Mouse (Mus musculus) ES-Bruce4 (cell line): ENCODE results near the gene Psip1. TPM values are rescaled to one million over a fixed set of nuclear protein-coding genes. Genes with fewer than 3 reads are reported as not detected.

Source experiments
- H3K27ac ChIP-seq: 2 replicates; pipeline ENCODE4 v1.5.1; 2012; ENCODE audit warnings: low read length, inconsistent platforms; ENCODE audit not compliant: insufficient read depth
- H3K27me3 ChIP-seq: 2 replicates; pipeline ENCODE4 v1.6.1; 2012; ENCODE audit warnings: mild to moderate bottlenecking, low read length, inconsistent platforms; ENCODE audit not compliant: control insufficient read depth, poor library complexity, insufficient read depth, severe bottlenecking
- H3K36me3 ChIP-seq: 2 replicates; pipeline ENCODE4 v1.6.1; 2012; ENCODE audit warnings: inconsistent platforms, mild to moderate bottlenecking, low read length, moderate library complexity; ENCODE audit not compliant: control insufficient read depth, poor library complexity, insufficient read depth, severe bottlenecking
- H3K4me1 ChIP-seq: one replicate; pipeline ENCODE4 v1.8.1; 2011; ENCODE audit warnings: low read length; ENCODE audit not compliant: control insufficient read depth, insufficient read depth
- H3K4me3 ChIP-seq: 2 replicates; pipeline ENCODE4 v1.5.1; 2011; ENCODE audit warnings: low read depth, mild to moderate bottlenecking, low read length
- H3K9ac ChIP-seq: 2 replicates; pipeline ENCODE4 v1.6.1; 2012; ENCODE audit warnings: low read depth, mild to moderate bottlenecking, inconsistent platforms; ENCODE audit not compliant: poor library complexity, severe bottlenecking
- H3K9me3 ChIP-seq: replicated peaks from 2 replicates; pipeline ENCODE4 v1.6.1; 2012; ENCODE audit warnings: mild to moderate bottlenecking, low read length, inconsistent platforms; ENCODE audit not compliant: control insufficient read depth, poor library complexity, insufficient read depth, severe bottlenecking
- CTCF ChIP-seq: IDR thresholded peaks from one replicate; pipeline ENCODE4 v1.8.1; 2011; ENCODE audit warnings: low read depth, low read length
- EP300 ChIP-seq: IDR thresholded peaks from 2 replicates; pipeline ENCODE4 v1.6.1; 2011; ENCODE audit warnings: low read depth, low read length; ENCODE audit not compliant: insufficient read depth
- POLR2A ChIP-seq: IDR thresholded peaks from one replicate; pipeline ENCODE4 v1.8.1; 2011; ENCODE audit warnings: low read length; ENCODE audit not compliant: insufficient read depth
- polyA plus RNA-seq: library from polyadenylated mRNA; stranded (reverse); fragments of >200 nt; gene quantifications from 2 replicates; pipeline ENCODE4 v1.2.4, GENCODE M21; 2011; ENCODE audit warnings: low read depth; ENCODE audit not compliant: missing spikeins, insufficient read depth, insufficient read length

Gene Psip1
- polyA plus RNA-seq, 1 experiment: 464 TPM

- Histone ChIP-seq H3K9ac (no peak overlapping the region), H3K27ac (no peak overlapping the region), H3K27me3 (no peaks in the 10 kb centered on the region), H3K4me1 (no peaks in the 10 kb centered on the region), H3K9me3 (no peaks in the 10 kb centered on the region; the same call in 1 of the 2 replicates), H3K4me3 (no peak overlapping the region), H3K36me3 (peaks cover 64% of the 10 kb centered on the region)
- TF ChIP-seq CTCF (no peak), POLR2A (no peak), EP300 (no peak)
These were observed 53.4 kb downstream of the Psip1 start for GRCm38 (mm10) chr4:83432901-83433300.

GRCm38 (mm10) chr4:83431950-83432349 is 54.3 kb downstream of the Psip1 start:
- Histone ChIP-seq H3K27ac (peak overlapping the region; percentile 49; the same call in 1 of the 2 replicates), H3K4me3 (no peak overlapping the region), H3K36me3 (peaks cover 58% of the 10 kb centered on the region), H3K4me1 (no peaks in the 10 kb centered on the region), H3K9me3 (no peaks in the 10 kb centered on the region; the same call in 1 of the 2 replicates), H3K9ac (no peak overlapping the region), H3K27me3 (no peaks in the 10 kb centered on the region)
- TF ChIP-seq CTCF (no peak), EP300 (no peak), POLR2A (no peak)

GRCm38 (mm10) chr4:83428845-83429244 is 57.4 kb downstream of the Psip1 start:
- Histone ChIP-seq H3K9ac (no peak overlapping the region), H3K4me3 (no peak overlapping the region), H3K4me1 (peaks cover 2% of the 10 kb centered on the region), H3K9me3 (no peaks in the 10 kb centered on the region; the same call in 1 of the 2 replicates), H3K27ac (peak overlapping the region; percentile 55), H3K27me3 (no peaks in the 10 kb centered on the region), H3K36me3 (peaks cover 44% of the 10 kb centered on the region)
- TF ChIP-seq POLR2A (no peak), CTCF (peak; percentile 33)

GRCm38 (mm10) chr4:83427696-83428095 is 58.6 kb downstream of the Psip1 start:
- H3K27ac ChIP-seq: peak overlapping the region; percentile 30; the same call in 1 of the 2 replicates
- no peak overlapping the region for H3K9ac ChIP-seq
- H3K4me1 ChIP-seq: peaks cover 2% of the 10 kb centered on the region
- H3K36me3 ChIP-seq: peaks cover 37% of the 10 kb centered on the region
- no peak for TF ChIP-seq EP300
- TF ChIP-seq CTCF: no peak
- no peak for TF ChIP-seq POLR2A
- no peaks in the 10 kb centered on the region for H3K9me3 ChIP-seq
- no peak overlapping the region for H3K4me3 ChIP-seq
- no peaks in the 10 kb centered on the region for H3K27me3 ChIP-seq

- no peak overlapping the region for H3K27ac ChIP-seq
- no peaks in the 10 kb centered on the region for H3K9me3 ChIP-seq
- peaks cover 36% of the 10 kb centered on the region for H3K36me3 ChIP-seq
- no peak overlapping the region for H3K4me3 ChIP-seq
- no peak overlapping the region for H3K9ac ChIP-seq
- TF ChIP-seq POLR2A (no peak), CTCF (no peak), EP300 (no peak)
- H3K27me3 ChIP-seq: no peaks in the 10 kb centered on the region
- peaks cover 2% of the 10 kb centered on the region for H3K4me1 ChIP-seq
These were observed 59.1 kb downstream of the Psip1 start for GRCm38 (mm10) chr4:83427141-83427540.

- Histone ChIP-seq H3K27ac (no peak overlapping the region), H3K4me1 (peaks cover 2% of the 10 kb centered on the region), H3K4me3 (no peak overlapping the region), H3K36me3 (peaks cover 31% of the 10 kb centered on the region), H3K9ac (no peak overlapping the region), H3K27me3 (no peaks in the 10 kb centered on the region), H3K9me3 (no peaks in the 10 kb centered on the region)
- no peak for TF ChIP-seq POLR2A
These were observed 61.1 kb downstream of the Psip1 start for GRCm38 (mm10) chr4:83425119-83425518.
